Mouse (Mus musculus) heart, postnatal 0 days (tissue): Measurements from ENCODE around the gene Meis2.

ENCODE experiments used
- CTCF ChIP-seq: IDR thresholded peaks from 2 replicates; pipeline ENCODE4 v1.5.1; 2016; ENCODE audit warnings: antibody characterized with exemption, control low read depth, low read depth
- EP300 ChIP-seq: IDR thresholded peaks from 2 replicates; pipeline ENCODE4 v1.6.1; 2016; ENCODE audit warnings: antibody characterized with exemption, low read depth

GRCm38 (mm10) chr2:115934299-115934698, 131.3 kb downstream of the Meis2 start:
- no peak for TF ChIP-seq CTCF
- TF ChIP-seq EP300 = no peak
